Mouse (Mus musculus): Measurements from ENCODE around the gene C030005K15Rik. TPM values are rescaled to one million over a fixed set of nuclear protein-coding genes. Genes with fewer than 3 reads are reported as not detected.
"Not testable (repeated sequence)": the region's sequence is repeated elsewhere in the genome, so short reads cannot be mapped to it uniquely, and the experiment has no call there.

Gene C030005K15Rik
- polyA plus RNA-seq (2012; ENCODE audit: insufficient read depth, insufficient read length, missing spikeins), result not detected in 2 replicates

- not testable (repeated sequence) for H3K4me1 ChIP-seq (ENCODE audit: control insufficient read depth, insufficient read depth, low read length); H3K4me3 ChIP-seq (ENCODE audit: insufficient read depth, low read length)
Observed at GRCm38 (mm10) chr10:97726655-97727054, at the start of gene C030005K15Rik. Gene C030005K15Rik, minus strand, starts transcription at chr10:97726755.

GRCm38 (mm10) chr10:97768171-97768749, 41.7 kb upstream of the C030005K15Rik start:
- Histone ChIP-seq H3K27ac (ENCODE audit: insufficient read depth, low read depth, low read length) (no peak overlapping the region), H3K4me3 (ENCODE audit: insufficient read depth, low read length) (no peak overlapping the region), H3K4me1 (ENCODE audit: control insufficient read depth, insufficient read depth, low read length) (no peaks in the 10 kb centered on the region)
- TF ChIP-seq CTCF (IDR thresholded peaks at IDR 0.05; ENCODE audit: low read depth, low read length) (no peak), POLR2A (IDR thresholded peaks at IDR 0.05; ENCODE audit: borderline replicate concordance, low read depth, low read length) (no peak)

More at GRCm38 (mm10) chr10:97726655-97727054, at the start of gene C030005K15Rik:
- not testable (repeated sequence) for H3K27ac ChIP-seq (ENCODE audit: insufficient read depth, low read depth, low read length)

GRCm38 (mm10) chr10:97753821-97754220, 27.3 kb upstream of the C030005K15Rik start:
- no peak overlapping the region for H3K4me3 ChIP-seq (ENCODE audit: insufficient read depth, low read length)
- no peak for TF ChIP-seq POLR2A (IDR thresholded peaks at IDR 0.05; ENCODE audit: borderline replicate concordance, low read depth, low read length)
- no peak for TF ChIP-seq CTCF (IDR thresholded peaks at IDR 0.05; ENCODE audit: low read depth, low read length)
- H3K27ac ChIP-seq (ENCODE audit: insufficient read depth, low read depth, low read length), result no peak overlapping the region
- H3K4me1 ChIP-seq (ENCODE audit: control insufficient read depth, insufficient read depth, low read length), result no peaks in the 10 kb centered on the region

- Histone ChIP-seq H3K27ac (ENCODE audit: insufficient read depth, low read depth, low read length) (no peak overlapping the region), H3K4me1 (ENCODE audit: control insufficient read depth, insufficient read depth, low read length) (no peaks in the 10 kb centered on the region), H3K4me3 (ENCODE audit: insufficient read depth, low read length) (no peak overlapping the region)
- TF ChIP-seq CTCF (IDR thresholded peaks at IDR 0.05; ENCODE audit: low read depth, low read length) (no peak), POLR2A (IDR thresholded peaks at IDR 0.05; ENCODE audit: borderline replicate concordance, low read depth, low read length) (no peak)
Observed at GRCm38 (mm10) chr10:97747231-97747630, 20.7 kb upstream of the C030005K15Rik start.

GRCm38 (mm10) chr10:97725929-97726328, 626 bp downstream of the C030005K15Rik start:
- Histone ChIP-seq H3K4me3 (ENCODE audit: insufficient read depth, low read length) (no peak overlapping the region), H3K27ac (ENCODE audit: insufficient read depth, low read depth, low read length) (no peak overlapping the region), H3K4me1 (ENCODE audit: control insufficient read depth, insufficient read depth, low read length) (no peaks in the 10 kb centered on the region)
- TF ChIP-seq POLR2A (IDR thresholded peaks at IDR 0.05; ENCODE audit: borderline replicate concordance, low read depth, low read length), result no peak

GRCm38 (mm10) chr10:97722709-97723108, 3.8 kb downstream of the C030005K15Rik start:
- TF ChIP-seq CTCF (IDR thresholded peaks at IDR 0.05; ENCODE audit: low read depth, low read length), result no peak
- no peak for TF ChIP-seq POLR2A (IDR thresholded peaks at IDR 0.05; ENCODE audit: borderline replicate concordance, low read depth, low read length)
- no peaks in the 10 kb centered on the region for H3K4me1 ChIP-seq (ENCODE audit: control insufficient read depth, insufficient read depth, low read length)
- no peak overlapping the region for H3K27ac ChIP-seq (ENCODE audit: insufficient read depth, low read depth, low read length)
- no peak overlapping the region for H3K4me3 ChIP-seq (ENCODE audit: insufficient read depth, low read length)

GRCm38 (mm10) chr10:97720625-97721024, 5.9 kb downstream of the C030005K15Rik start:
- no peak overlapping the region for H3K4me3 ChIP-seq (ENCODE audit: insufficient read depth, low read length)
- TF ChIP-seq CTCF (IDR thresholded peaks at IDR 0.05; ENCODE audit: low read depth, low read length), result no peak
- no peak for TF ChIP-seq POLR2A (IDR thresholded peaks at IDR 0.05; ENCODE audit: borderline replicate concordance, low read depth, low read length)
- no peak overlapping the region for H3K27ac ChIP-seq (ENCODE audit: insufficient read depth, low read depth, low read length)
- H3K4me1 ChIP-seq (ENCODE audit: control insufficient read depth, insufficient read depth, low read length), result no peaks in the 10 kb centered on the region

GRCm38 (mm10) chr10:97718021-97718420, 8.5 kb downstream of the C030005K15Rik start:
- no peak overlapping the region for H3K4me3 ChIP-seq (ENCODE audit: insufficient read depth, low read length)
- TF ChIP-seq POLR2A (IDR thresholded peaks at IDR 0.05; ENCODE audit: borderline replicate concordance, low read depth, low read length), result no peak
- no peak for TF ChIP-seq CTCF (IDR thresholded peaks at IDR 0.05; ENCODE audit: low read depth, low read length)
- H3K4me1 ChIP-seq (ENCODE audit: control insufficient read depth, insufficient read depth, low read length), result no peaks in the 10 kb centered on the region
- H3K27ac ChIP-seq (ENCODE audit: insufficient read depth, low read depth, low read length), result no peak overlapping the region

- Histone ChIP-seq H3K27ac (ENCODE audit: insufficient read depth, low read depth, low read length) (no peak overlapping the region), H3K4me3 (ENCODE audit: insufficient read depth, low read length) (no peak overlapping the region), H3K4me1 (ENCODE audit: control insufficient read depth, insufficient read depth, low read length) (no peaks in the 10 kb centered on the region)
- TF ChIP-seq CTCF (IDR thresholded peaks at IDR 0.05; ENCODE audit: low read depth, low read length) (no peak), POLR2A (IDR thresholded peaks at IDR 0.05; ENCODE audit: borderline replicate concordance, low read depth, low read length) (no peak)
Observed at GRCm38 (mm10) chr10:97717233-97717632, 9.3 kb downstream of the C030005K15Rik start.

GRCm38 (mm10) chr10:97715289-97715906, 11.2 kb downstream of the C030005K15Rik start:
- Histone ChIP-seq H3K4me1 (ENCODE audit: control insufficient read depth, insufficient read depth, low read length) (no peaks in the 10 kb centered on the region), H3K4me3 (ENCODE audit: insufficient read depth, low read length) (no peak overlapping the region), H3K27ac (ENCODE audit: insufficient read depth, low read depth, low read length) (no peak overlapping the region)
- TF ChIP-seq POLR2A (IDR thresholded peaks at IDR 0.05; ENCODE audit: borderline replicate concordance, low read depth, low read length), result no peak
- no peak for TF ChIP-seq CTCF (IDR thresholded peaks at IDR 0.05; ENCODE audit: low read depth, low read length)
